Mouse (Mus musculus) T-helper 1 cell (primary cell): ENCODE results near the gene Rhox3a.
"Not testable (repeated sequence)": the region's sequence is repeated elsewhere in the genome, so short reads cannot be mapped to it uniquely, and the experiment has no call there.

Source experiments
- in situ Hi-C: fragments of 300-600 bp; cut with MboI, MseI; formaldehyde crosslinking; loops from one replicate; pipeline ENCODE4 v1.15.1; 2025; ENCODE audit warnings: high pct_unique_total_duplicates

Gene Rhox3a

GRCm38 (mm10) chrX:37249619-37250018 is at the start of gene Rhox3a:
Gene Rhox3a (plus strand): TSS chrX:37249919.
- in situ Hi-C loops: loop anchor here (5.0 to 10.0 kb wide), 2 partner anchors 293 to 555 kb away; partner anchors contain the start of genes Rhox3e and Rhox5

- in situ Hi-C loops: no loop called here
Measured at GRCm38 (mm10) chrX:37210941-37211340, 38.8 kb upstream of the Rhox3a start, which contains the start of gene Gm9. Gene Gm9 (minus strand): TSS chrX:37211041.

GRCm38 (mm10) chrX:37222158-37222557 is 27.6 kb upstream of the Rhox3a start, which contains the start of gene Rhox1:
Gene Rhox1 (minus strand): TSS chrX:37222258.
- in situ Hi-C loops: not testable (repeated sequence)

GRCm38 (mm10) chrX:37244676-37245075 is 5.0 kb upstream of the Rhox3a start, which contains the start of gene Rhox2a:
Gene Rhox2a (plus strand): TSS chrX:37244976.
- in situ Hi-C loops: loop anchor here (10.0 kb wide), 1 partner anchor 560 kb away; the partner anchor contains the start of gene Rhox5

GRCm38 (mm10) chrX:37265038-37265437 is 15.3 kb downstream of the Rhox3a start, which contains the start of gene Rhox4a:
Gene Rhox4a (plus strand): TSS chrX:37265338.
- in situ Hi-C loops: not testable (repeated sequence)
